Mouse (Mus musculus): ENCODE measurements around the gene Cdx2. TPM values are rescaled to one million over a fixed set of nuclear protein-coding genes. Genes with fewer than 3 reads are reported as not detected.

Cdx2 gene
- polyA plus RNA-seq, 1 experiment from 2014 or later = not detected

DNA sequence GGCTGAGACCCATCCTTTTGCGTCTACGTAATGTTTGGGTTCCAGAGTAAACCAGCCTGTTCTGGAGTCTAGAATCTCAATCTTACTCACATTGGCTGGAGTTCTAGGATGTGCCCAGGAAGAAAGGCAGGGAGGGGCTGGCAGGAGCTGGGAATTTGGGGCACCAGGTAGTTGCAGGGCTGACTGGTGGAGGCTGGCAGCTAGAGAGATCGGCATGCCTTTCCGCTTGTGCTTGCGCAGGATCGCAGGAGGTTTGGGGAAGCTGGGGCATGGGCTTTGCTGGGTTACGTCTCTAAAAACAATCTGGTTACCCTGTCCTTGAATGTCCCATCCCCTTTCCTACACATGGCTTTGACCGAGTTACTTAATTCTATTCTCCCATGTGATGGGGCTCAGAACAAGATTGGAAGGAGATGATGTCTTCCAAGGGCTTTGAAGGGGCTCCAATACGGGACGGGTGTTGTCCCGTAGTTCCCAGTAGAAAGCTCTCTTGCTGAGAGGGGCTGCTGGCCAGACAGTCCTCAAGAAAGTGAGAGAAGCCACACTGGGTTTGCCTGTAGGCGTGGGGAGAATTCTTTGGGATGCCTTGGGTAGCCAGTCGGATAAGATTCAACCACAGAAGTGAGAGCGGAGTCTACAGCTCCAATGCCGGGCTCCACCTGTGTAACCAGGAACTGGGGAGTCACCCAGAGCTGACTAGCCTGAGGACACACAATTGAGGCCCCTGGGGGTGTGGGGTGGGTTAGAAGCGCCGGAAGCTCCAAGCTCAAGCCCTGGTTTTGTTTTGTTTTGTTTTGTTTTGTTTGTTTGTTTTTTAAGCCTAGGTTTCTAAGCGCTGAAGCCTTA, 30.1 kb downstream of the Cdx2 start:
- no peak overlapping the region for H3K9ac ChIP-seq
- H3K27me3 ChIP-seq = peaks cover 99% of the 10 kb centered on the region
- no peaks in the 10 kb centered on the region for H3K9me3 ChIP-seq
- no peak overlapping the region for H3K27ac ChIP-seq
- no peak overlapping the region for H3K4me2 ChIP-seq
- whole genome bisulfite sequencing = 1% methylated on average over 18 of the region's 18 CpGs
- H3K4me1 ChIP-seq = no peaks in the 10 kb centered on the region
- H3K36me3 ChIP-seq = no peaks in the 10 kb centered on the region
- no peak for ATAC-seq (ENCODE audit: insufficient number of reproducible peaks, insufficient read depth, low FRiP score, low TSS enrichment, low read depth)
- no peak overlapping the region for H3K4me3 ChIP-seq

DNA sequence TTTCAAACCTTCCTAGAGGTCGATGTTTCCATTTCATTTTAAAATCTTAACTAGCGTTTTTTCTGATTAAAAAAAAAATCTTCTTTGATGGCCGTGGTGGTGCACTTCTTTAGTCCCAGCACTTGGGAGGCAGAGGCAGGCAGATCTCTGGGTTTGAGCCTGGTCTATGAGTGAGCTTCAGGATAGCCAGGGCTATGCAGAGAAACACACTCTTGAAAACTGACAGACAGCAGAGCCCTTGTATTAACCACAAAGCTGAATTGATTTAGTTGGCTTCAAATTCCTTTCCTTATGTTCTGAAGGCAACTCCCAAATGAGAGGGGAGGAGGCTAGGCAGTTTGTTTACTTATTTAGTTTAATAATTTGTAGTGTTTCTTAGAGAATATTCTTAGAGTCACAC, 31.3 kb downstream of the Cdx2 start:
- H3K9ac ChIP-seq = no peak overlapping the region
- no peak for ATAC-seq (ENCODE audit: insufficient number of reproducible peaks, insufficient read depth, low FRiP score, low TSS enrichment, low read depth)
- WGBS = 18% methylated on average over 3 of the region's 3 CpGs
- H3K27ac ChIP-seq = no peak overlapping the region
- no peak overlapping the region for H3K4me3 ChIP-seq
- H3K27me3 ChIP-seq = peaks cover 99% of the 10 kb centered on the region
- no peak overlapping the region for H3K4me2 ChIP-seq
- H3K36me3 ChIP-seq = no peaks in the 10 kb centered on the region
- no peaks in the 10 kb centered on the region for H3K9me3 ChIP-seq
- H3K4me1 ChIP-seq = no peaks in the 10 kb centered on the region

DNA sequence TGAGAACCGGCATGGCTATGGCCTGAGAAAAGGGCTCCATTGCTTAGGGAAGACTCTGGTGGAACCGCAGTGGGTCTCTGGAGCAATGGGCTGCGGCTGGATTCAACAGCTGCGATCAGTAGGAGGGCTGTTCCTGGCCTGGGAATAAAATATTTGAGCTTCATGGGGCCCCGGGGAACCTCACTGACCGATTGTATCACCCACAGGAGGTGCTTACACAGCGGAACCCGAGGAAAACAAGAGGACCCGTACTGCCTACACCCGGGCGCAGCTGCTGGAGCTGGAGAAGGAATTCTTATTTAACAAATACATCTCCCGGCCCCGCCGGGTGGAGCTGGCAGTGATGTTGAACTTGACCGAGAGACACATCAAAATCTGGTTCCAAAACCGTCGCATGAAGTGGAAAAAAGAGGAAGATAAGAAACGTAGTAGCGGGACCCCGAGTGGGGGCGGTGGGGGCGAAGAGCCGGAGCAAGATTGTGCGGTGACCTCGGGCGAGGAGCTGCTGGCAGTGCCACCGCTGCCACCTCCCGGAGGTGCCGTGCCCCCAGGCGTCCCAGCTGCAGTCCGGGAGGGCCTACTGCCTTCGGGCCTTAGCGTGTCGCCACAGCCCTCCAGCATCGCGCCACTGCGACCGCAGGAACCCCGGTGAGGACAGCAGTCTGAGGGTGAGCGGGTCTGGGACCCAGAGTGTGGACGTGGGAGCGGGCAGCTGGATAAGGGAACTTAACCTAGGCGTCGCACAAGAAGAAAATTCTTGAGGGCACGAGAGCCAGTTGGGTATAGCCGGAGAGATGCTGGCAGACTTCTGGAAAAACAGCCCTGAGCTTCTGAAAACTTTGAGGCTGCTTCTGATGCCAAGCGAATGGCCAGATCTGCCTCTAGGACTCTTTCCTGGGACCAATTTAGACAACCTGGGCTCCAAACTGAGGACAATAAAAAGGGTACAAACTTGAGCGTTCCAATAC, 32.6 kb downstream of the Cdx2 start:
- Histone ChIP-seq H3K27ac (no peak overlapping the region), H3K4me1 (peaks cover 6% of the 10 kb centered on the region; the same call in 1 of the 2 replicates), H3K9ac (no peak overlapping the region), H3K9me3 (no peaks in the 10 kb centered on the region), H3K4me3 (no peak overlapping the region), H3K36me3 (no peaks in the 10 kb centered on the region), H3K27me3 (peaks cover 99% of the 10 kb centered on the region), H3K4me2 (no peak overlapping the region)
- 2% methylated on average over 48 of the region's 48 CpGs for WGBS
- no peak for ATAC-seq (ENCODE audit: insufficient number of reproducible peaks, insufficient read depth, low FRiP score, low TSS enrichment, low read depth)

- WGBS = 2% methylated on average over 10 of the region's 10 CpGs
- Histone ChIP-seq H3K4me2 (no peak overlapping the region), H3K9me3 (no peaks in the 10 kb centered on the region), H3K9ac (no peak overlapping the region), H3K27me3 (peaks cover 99% of the 10 kb centered on the region), H3K36me3 (no peaks in the 10 kb centered on the region), H3K27ac (no peak overlapping the region), H3K4me1 (peaks cover 6% of the 10 kb centered on the region; the same call in 1 of the 2 replicates), H3K4me3 (no peak overlapping the region)
- ATAC-seq (ENCODE audit: insufficient number of reproducible peaks, insufficient read depth, low FRiP score, low TSS enrichment, low read depth) = no peak
Measured at GRCm38 (mm10) chr5:147272808-147273345, 34.2 kb downstream of the Cdx2 start.

DNA sequence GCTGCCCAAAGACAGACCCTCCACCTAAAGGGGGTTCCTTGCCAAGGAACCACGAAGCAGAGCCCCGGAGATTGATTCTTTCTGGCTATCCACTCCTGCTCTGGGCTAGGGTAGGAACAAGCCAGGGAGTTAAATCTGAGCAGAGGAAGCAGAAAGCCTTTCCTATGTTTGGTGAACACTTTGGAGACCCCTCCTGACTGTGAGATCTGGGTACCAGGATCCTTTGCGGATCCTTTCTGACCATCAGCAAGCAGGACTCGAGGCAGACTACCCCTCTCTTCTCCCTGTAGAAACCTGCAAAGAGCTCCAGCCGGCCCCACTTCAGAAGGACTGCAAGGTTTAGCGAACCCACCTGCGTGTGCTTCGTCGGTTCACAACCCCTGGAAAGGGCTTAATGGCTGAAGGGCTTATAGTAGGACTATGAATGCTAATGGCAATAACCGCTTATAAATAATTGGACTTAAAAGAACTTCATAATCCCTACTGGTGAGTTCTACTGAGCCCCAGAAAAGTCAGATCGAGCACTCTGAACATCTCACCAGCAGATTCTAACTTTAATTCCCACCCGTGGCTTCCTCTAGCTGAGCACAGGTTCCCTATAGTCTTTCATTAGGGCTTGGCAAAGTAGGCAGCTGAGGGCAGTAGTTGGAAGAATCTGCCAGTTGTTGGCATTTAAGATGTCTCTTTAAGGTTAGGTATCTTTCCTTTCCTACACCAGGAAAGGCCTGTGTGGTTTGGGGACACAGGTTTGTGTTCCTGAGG, 34.8 kb downstream of the Cdx2 start:
- Histone ChIP-seq H3K27me3 (peaks cover 99% of the 10 kb centered on the region), H3K4me2 (no peak overlapping the region), H3K36me3 (no peaks in the 10 kb centered on the region), H3K27ac (no peak overlapping the region), H3K9ac (no peak overlapping the region), H3K9me3 (no peaks in the 10 kb centered on the region), H3K4me3 (no peak overlapping the region), H3K4me1 (peaks cover 6% of the 10 kb centered on the region; the same call in 1 of the 2 replicates)
- ATAC-seq (ENCODE audit: insufficient number of reproducible peaks, insufficient read depth, low FRiP score, low TSS enrichment, low read depth) = no peak
- 2% methylated on average over 12 of the region's 12 CpGs for WGBS

DNA sequence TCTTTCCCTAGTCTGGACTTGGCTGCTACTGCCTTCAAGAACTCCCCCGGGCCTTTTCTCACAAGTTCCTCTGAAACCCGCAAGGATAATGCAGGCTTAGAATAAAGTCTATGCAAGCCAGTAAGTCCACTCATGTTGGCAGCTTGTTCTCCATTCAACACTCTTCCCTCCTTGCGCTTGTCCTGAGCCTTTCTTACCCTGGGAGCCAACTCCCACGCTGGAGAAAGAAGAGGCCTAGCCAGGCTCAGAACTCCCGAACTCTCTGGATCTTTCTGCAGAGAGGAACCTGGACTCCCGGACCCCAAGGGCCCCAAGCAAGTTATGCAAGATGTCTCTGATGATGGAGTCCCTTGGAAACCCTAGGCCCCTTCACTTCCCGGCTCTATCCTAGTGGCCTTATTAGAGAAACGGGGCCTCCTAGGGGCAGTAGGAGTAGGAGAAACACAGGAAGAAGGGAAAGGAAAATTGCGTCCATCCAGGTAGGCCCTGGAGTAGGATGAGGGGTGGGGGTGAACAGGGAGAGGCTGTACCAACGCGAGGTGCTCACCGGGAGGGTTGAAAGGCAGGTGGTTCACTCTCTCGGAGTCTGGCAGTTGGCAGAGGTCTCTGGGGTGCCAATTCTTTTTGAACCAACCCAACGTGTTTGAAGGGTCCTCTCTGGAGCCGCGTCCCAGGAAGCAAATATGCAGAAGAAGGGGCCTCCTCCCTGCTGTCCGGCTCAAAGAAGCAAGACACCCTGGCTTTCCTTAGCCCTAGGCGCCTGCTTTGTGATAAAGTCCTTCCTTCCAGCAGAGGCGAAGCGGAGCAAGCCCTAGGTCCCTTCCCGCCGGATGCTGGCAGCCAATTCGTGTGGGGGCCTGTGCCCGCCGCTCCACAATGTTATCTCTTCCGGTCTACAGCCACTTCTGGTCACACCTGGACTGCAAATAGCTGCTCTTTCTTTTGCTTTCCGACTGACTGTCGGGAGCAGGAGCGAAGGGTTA, 36.1 kb downstream of the Cdx2 start:
- peaks cover 99% of the 10 kb centered on the region for H3K27me3 ChIP-seq
- ATAC-seq (ENCODE audit: insufficient number of reproducible peaks, insufficient read depth, low FRiP score, low TSS enrichment, low read depth) = no peak
- H3K4me1 ChIP-seq = peaks cover 6% of the 10 kb centered on the region; the same call in 1 of the 2 replicates
- no peaks in the 10 kb centered on the region for H3K9me3 ChIP-seq
- 1% methylated on average over 29 of the region's 29 CpGs for WGBS
- H3K9ac ChIP-seq = no peak overlapping the region
- no peaks in the 10 kb centered on the region for H3K36me3 ChIP-seq
- no peak overlapping the region for H3K4me2 ChIP-seq
- H3K27ac ChIP-seq = no peak overlapping the region
- H3K4me3 ChIP-seq = no peak overlapping the region

- ATAC-seq (ENCODE audit: insufficient number of reproducible peaks, insufficient read depth, low FRiP score, low TSS enrichment, low read depth) = peak; percentile 32; the same call in 1 of the 2 replicates
Measured at GRCm38 (mm10) chr5:147269926-147270672, 37.0 kb downstream of the Cdx2 start, which contains the start of gene Pdx1. TSS of gene Pdx1 (plus strand) at chr5:147269959.

GRCm38 (mm10) chr5:147269371-147269770, 37.7 kb downstream of the Cdx2 start:
- peaks cover 98% of the 10 kb centered on the region for H3K27me3 ChIP-seq
- no peak for ATAC-seq (ENCODE audit: insufficient number of reproducible peaks, insufficient read depth, low FRiP score, low TSS enrichment, low read depth)
- WGBS = 3% methylated on average over 6 of the region's 6 CpGs

More at GRCm38 (mm10) chr5:147269926-147270672, 37.0 kb downstream of the Cdx2 start, which contains the start of gene Pdx1:
- H3K36me3 ChIP-seq = no peaks in the 10 kb centered on the region
- no peaks in the 10 kb centered on the region for H3K9me3 ChIP-seq
- H3K27ac ChIP-seq = no peak within 1 kb of the TSS
- H3K4me2 ChIP-seq = no peak within 1 kb of the TSS
- 1% methylated on average over 44 of the region's 44 CpGs for WGBS
- H3K4me3 ChIP-seq = peak within 1 kb of the TSS; percentile 8; the same call in 1 of the 2 replicates
- H3K27me3 ChIP-seq = peaks cover 99% of the 10 kb centered on the region
- peaks cover 6% of the 10 kb centered on the region; the same call in 1 of the 2 replicates for H3K4me1 ChIP-seq
- H3K9ac ChIP-seq = no peak within 1 kb of the TSS

DNA sequence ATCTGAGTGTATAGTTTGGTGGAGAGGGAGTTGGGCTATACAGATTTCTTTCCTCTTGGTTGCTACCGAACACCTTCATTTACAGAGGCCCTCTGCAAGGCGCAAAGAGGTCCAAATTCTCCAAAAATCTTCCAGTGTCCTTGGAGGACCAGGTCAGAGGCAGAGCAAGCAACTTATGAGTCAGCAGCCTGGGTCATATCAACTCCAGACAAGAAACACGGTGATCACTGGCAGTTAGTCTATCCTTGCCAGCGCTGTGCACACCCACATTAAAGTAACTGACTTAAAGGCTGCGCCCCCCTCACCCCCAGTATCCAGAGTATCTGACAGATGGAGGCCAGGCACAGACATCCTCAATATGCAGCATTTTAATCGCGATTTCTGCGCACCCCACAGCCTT, 38.3 kb downstream of the Cdx2 start:
- Histone ChIP-seq H3K27ac (no peak overlapping the region), H3K9me3 (no peaks in the 10 kb centered on the region), H3K4me2 (no peak overlapping the region), H3K4me1 (peaks cover 6% of the 10 kb centered on the region; the same call in 1 of the 2 replicates), H3K27me3 (peaks cover 98% of the 10 kb centered on the region), H3K4me3 (no peak overlapping the region), H3K36me3 (no peaks in the 10 kb centered on the region), H3K9ac (no peak overlapping the region)
- ATAC-seq (ENCODE audit: insufficient number of reproducible peaks, insufficient read depth, low FRiP score, low TSS enrichment, low read depth) = no peak
- 3% methylated on average over 8 of the region's 8 CpGs for WGBS

More at GRCm38 (mm10) chr5:147269371-147269770, 37.7 kb downstream of the Cdx2 start:
- H3K9ac ChIP-seq = no peak overlapping the region
- peaks cover 6% of the 10 kb centered on the region; the same call in 1 of the 2 replicates for H3K4me1 ChIP-seq
- no peak overlapping the region for H3K4me2 ChIP-seq
- no peaks in the 10 kb centered on the region for H3K36me3 ChIP-seq
- no peaks in the 10 kb centered on the region for H3K9me3 ChIP-seq
- no peak overlapping the region for H3K27ac ChIP-seq
- H3K4me3 ChIP-seq = no peak overlapping the region

All from embryonic facial prominence, embryonic 13.5 days (tissue).